Mouse (Mus musculus): ENCODE results near the gene Emp3.

The Emp3 gene

GRCm38 (mm10) chr7:45870282-45871058, 50.7 kb downstream of the Emp3 start:
- DNase-seq (ENCODE audit: low read depth, low spot score): no peak

DNA sequence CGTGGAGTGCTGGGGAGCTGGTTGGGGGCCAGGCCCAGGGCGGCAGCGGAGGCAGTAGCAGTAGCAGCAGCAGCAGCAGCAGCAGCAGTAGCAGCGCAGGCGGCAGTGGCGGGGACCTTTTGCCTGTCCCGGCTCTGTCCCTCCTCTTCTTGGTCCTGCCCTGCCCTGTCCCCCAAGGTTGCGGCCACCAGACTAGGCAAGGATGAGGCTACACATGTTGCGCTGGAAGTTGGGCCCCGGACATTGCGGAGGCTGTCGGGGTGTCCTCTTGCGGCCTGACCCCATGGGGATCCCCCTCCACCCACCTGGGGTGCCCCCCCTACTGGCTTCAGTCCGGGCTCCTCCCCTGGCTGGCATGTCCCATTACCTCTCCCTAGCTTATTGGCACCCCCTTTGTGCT, 51.4 kb downstream of the Emp3 start:
- DNase-seq (ENCODE audit: low read depth, low spot score): no peak

DNA sequence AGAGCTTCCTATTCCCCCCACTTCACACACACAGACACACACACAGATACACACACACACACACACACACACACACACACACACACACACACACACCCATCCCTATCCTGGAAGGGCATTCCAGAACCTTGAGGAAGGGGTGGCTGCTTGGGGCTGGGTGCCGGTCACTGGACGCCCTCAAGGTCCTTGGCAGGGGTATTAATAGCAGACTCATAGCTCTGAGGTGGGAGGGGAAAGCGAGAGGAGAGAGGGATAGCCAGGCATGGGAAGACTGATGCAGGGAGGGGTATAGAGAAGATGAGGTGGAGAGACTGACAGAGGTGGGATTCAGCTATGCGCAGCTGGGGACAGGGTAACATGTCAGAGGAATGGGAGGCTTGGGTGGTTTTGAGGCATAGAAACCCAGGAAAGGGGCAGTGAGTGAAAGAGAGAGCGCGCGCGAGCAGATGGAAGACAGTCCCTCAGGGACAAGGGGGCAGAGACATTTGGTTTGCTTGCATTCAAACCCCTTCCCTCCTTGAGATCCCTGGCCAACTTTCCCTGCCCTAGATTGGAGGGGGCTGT, 52.0 kb downstream of the Emp3 start:
- no peak for DNase-seq (ENCODE audit: low read depth, low spot score)
